ENCODE assay signal across 9 mouse cellular contexts in genomic region chr2:74658024-74658666, GRCm38 (mm10). TPM values are rescaled to one million over a fixed set of nuclear protein-coding genes. Genes with fewer than 3 reads are reported as not detected.
DNase-seq lines count a peak whose midpoint lies in the region; ATAC-seq and TF ChIP-seq lines count a peak whose summit lies in the region.
"Had no signal": no experiment of that assay in that cellular context is flagged by ENCODE, and none has a peak within 500 bp of the region (broad histone marks: within the 10 kb centered on the region; RNA-seq: fewer than 3 reads in every experiment).

No protein-coding gene starts in this region.

- peaks cover 71% of the 10 kb centered on the region for H3K27me3 ChIP-seq in kidney, postnatal 0 days (ENCODE audit: insufficient read depth, low read length)
- peaks cover 97% of the 10 kb centered on the region for H3K27me3 ChIP-seq in intestine, embryonic 14.5 days (replicated peaks; ENCODE audit: control insufficient read depth, insufficient read depth, low read length)

- TF ChIP-seq CTCF in kidney, postnatal 0 days (IDR thresholded peaks at IDR 0.05; ENCODE audit: low read depth) = no peak
- no peak for TF ChIP-seq CTCF in embryonic fibroblast, embryonic 13.5 days (IDR thresholded peaks at IDR 0.05; ENCODE audit: borderline replicate concordance, insufficient read depth, low read length)

- no peak for TF ChIP-seq POLR2A in embryonic fibroblast, embryonic 13.5 days (IDR thresholded peaks at IDR 0.05; ENCODE audit: low read depth, low read length)

- no peak for ATAC-seq in kidney, postnatal 0 days (replicated peaks; ENCODE audit: low FRiP score, low read depth)
- no peak for ATAC-seq in intestine, embryonic 14.5 days (replicated peaks; ENCODE audit: low FRiP score, low TSS enrichment, low read depth)

- WGBS in kidney, postnatal 0 days = 1% methylated on average over 15 of the region's 15 CpGs
- WGBS in intestine, embryonic 14.5 days = 2% methylated on average over 15 of the region's 15 CpGs

- H3K4me2 ChIP-seq in kidney, postnatal 0 days (ENCODE audit: low read length) = peak overlapping the region; percentile 31; the same call in 1 of the 2 replicates
- peak overlapping the region; percentile 18; the same call in 1 of the 2 replicates for H3K4me2 ChIP-seq in intestine, embryonic 14.5 days (ENCODE audit: low read length)

- peaks cover 4% of the 10 kb centered on the region; the same call in 1 of the 2 replicates for H3K4me1 ChIP-seq in kidney, postnatal 0 days (replicated peaks; ENCODE audit: insufficient read depth, low read length)
- no peaks in the 10 kb centered on the region; the same call in 1 of the 2 replicates for H3K4me1 ChIP-seq in embryonic fibroblast, embryonic 13.5 days (ENCODE audit: control insufficient read depth, insufficient read depth, low read length)
- peaks cover 9% of the 10 kb centered on the region for H3K4me1 ChIP-seq in intestine, embryonic 14.5 days (replicated peaks; ENCODE audit: control insufficient read depth, insufficient read depth, low read length)

- H3K27ac ChIP-seq in kidney, postnatal 0 days = no peak overlapping the region
- no peak overlapping the region for H3K27ac ChIP-seq in embryonic fibroblast, embryonic 13.5 days (ENCODE audit: insufficient read depth, low read length)
- H3K27ac ChIP-seq in intestine, embryonic 14.5 days (ENCODE audit: low read depth) = no peak overlapping the region

- H3K4me3 ChIP-seq in kidney, postnatal 0 days (replicated peaks; ENCODE audit: low read depth, low read length) = 0 out of 2 replicates have a peak overlapping the region, but pooled peaks have one; percentile 11
- peak overlapping the region; percentile 6; the same call in 1 of the 2 replicates for H3K4me3 ChIP-seq in embryonic fibroblast, embryonic 13.5 days (ENCODE audit: insufficient read depth, low read length)
- H3K4me3 ChIP-seq in intestine, embryonic 14.5 days (ENCODE audit: low read depth, low read length) = peak overlapping the region; percentile 11; the same call in 1 of the 2 replicates

- no peaks in the 10 kb centered on the region for H3K36me3 ChIP-seq in kidney, postnatal 0 days (ENCODE audit: insufficient read depth, low read length)
- no peaks in the 10 kb centered on the region for H3K36me3 ChIP-seq in intestine, embryonic 14.5 days (ENCODE audit: control insufficient read depth, insufficient read depth, low read length)

- H3K9me3 ChIP-seq in kidney, postnatal 0 days (replicated peaks; ENCODE audit: low read length) = no peaks in the 10 kb centered on the region
- H3K9me3 ChIP-seq in intestine, embryonic 14.5 days (ENCODE audit: control insufficient read depth, low read length) = no peaks in the 10 kb centered on the region

- no peak overlapping the region for H3K9ac ChIP-seq in kidney, postnatal 0 days (ENCODE audit: low read depth, low read length)
- 0 out of 2 replicates have a peak overlapping the region, but pooled peaks have one; percentile 13 for H3K9ac ChIP-seq in intestine, embryonic 14.5 days (ENCODE audit: low read length)

- peak; percentile 44 for DNase-seq in kidney, postnatal 0 days (ENCODE audit: low spot score)
- no peak for DNase-seq in kidney, postnatal 14 days
- no peak for DNase-seq in intestine, embryonic 14.5 days (ENCODE audit: low spot score)
- peak; percentile 72 for DNase-seq in neural tube, embryonic 10.5 days (ENCODE audit: extremely low spot score, low spot score)
- DNase-seq in spleen, postnatal 14 days (ENCODE audit: low spot score in 2 of 2) = no peak
- DNase-seq in layer of hippocampus, postnatal 14 days (ENCODE audit: low spot score in 2 of 2) = no peak

RNA-seq across cellular contexts. Expression of gene Evx2, which starts 1.2 kb away (rescaled TPM):
- polyA plus RNA-seq in kidney, postnatal 0 days (2015; fragmentation: Nextera tagmentation; extraction: Ambion mirVana) = 0.08 TPM in 1 of 2 replicates, not detected in the other
- 0.35 and 0.74 TPM in 2 replicates for polyA plus RNA-seq in embryonic fibroblast, embryonic 13.5 days (2011; ENCODE audit: insufficient read length, low read depth, missing spikeins)
- not detected in 2 replicates for polyA plus RNA-seq in intestine, embryonic 14.5 days (2014; fragmentation: Nextera tagmentation; extraction: Ambion mirVana)
- not detected for total RNA-seq in layer of hippocampus, postnatal 14 days (2021)
- polyA plus RNA-seq: large intestine, adult 2 months had no signal

RNA-seq across cellular contexts. Expression of gene Hoxd13, which starts 10.0 kb away (rescaled TPM):
- polyA plus RNA-seq in kidney, postnatal 0 days (2015; fragmentation: Nextera tagmentation; extraction: Ambion mirVana) = 0.10 TPM in 1 of 2 replicates, not detected in the other
- polyA plus RNA-seq in embryonic fibroblast, embryonic 13.5 days (2011; ENCODE audit: insufficient read length, low read depth, missing spikeins) = 17.0 and 20.1 TPM in 2 replicates
- not detected in 2 replicates for polyA plus RNA-seq in intestine, embryonic 14.5 days (2014; fragmentation: Nextera tagmentation; extraction: Ambion mirVana)
- total RNA-seq in layer of hippocampus, postnatal 14 days (2021) = not detected
- polyA plus RNA-seq: embryonic facial prominence, embryonic 11.5 days; large intestine, adult 2 months had no signal

RNA-seq across cellular contexts. Expression of gene Hoxd12, which starts 16.7 kb away (rescaled TPM):
- polyA plus RNA-seq in kidney, postnatal 0 days (2015; fragmentation: Nextera tagmentation; extraction: Ambion mirVana) = 2.6 and 2.8 TPM in 2 replicates
- polyA plus RNA-seq in embryonic fibroblast, embryonic 13.5 days (2011; ENCODE audit: insufficient read length, low read depth, missing spikeins) = 2.3 and 3.7 TPM in 2 replicates
- 0.24 and 0.34 TPM in 2 replicates for polyA plus RNA-seq in intestine, embryonic 14.5 days (2014; fragmentation: Nextera tagmentation; extraction: Ambion mirVana)
- total RNA-seq in layer of hippocampus, postnatal 14 days (2021) = not detected
- polyA plus RNA-seq: embryonic facial prominence, embryonic 11.5 days; large intestine, adult 2 months had no signal

RNA-seq across cellular contexts. Expression of gene Hoxd11, which starts 21.2 kb away (rescaled TPM):
- 19.7 and 23.8 TPM in 2 replicates for polyA plus RNA-seq in kidney, postnatal 0 days (2015; fragmentation: Nextera tagmentation; extraction: Ambion mirVana)
- 2.8 and 3.8 TPM in 2 replicates for polyA plus RNA-seq in embryonic fibroblast, embryonic 13.5 days (2011; ENCODE audit: insufficient read length, low read depth, missing spikeins)
- 3.6 and 4.2 TPM in 2 replicates for polyA plus RNA-seq in intestine, embryonic 14.5 days (2014; fragmentation: Nextera tagmentation; extraction: Ambion mirVana)
- total RNA-seq in layer of hippocampus, postnatal 14 days (2021) = not detected
- polyA plus RNA-seq: embryonic facial prominence, embryonic 11.5 days; large intestine, adult 2 months had no signal

RNA-seq across cellular contexts. Expression of gene Hoxd10, which starts 33.6 kb away (rescaled TPM):
- 44.6 and 45.5 TPM in 2 replicates for polyA plus RNA-seq in kidney, postnatal 0 days (2015; fragmentation: Nextera tagmentation; extraction: Ambion mirVana)
- 3.7 and 4.4 TPM in 2 replicates for polyA plus RNA-seq in embryonic fibroblast, embryonic 13.5 days (2011; ENCODE audit: insufficient read length, low read depth, missing spikeins)
- 7.8 and 13.7 TPM in 2 replicates for polyA plus RNA-seq in intestine, embryonic 14.5 days (2014; fragmentation: Nextera tagmentation; extraction: Ambion mirVana)
- total RNA-seq in layer of hippocampus, postnatal 14 days (2021) = not detected
- polyA plus RNA-seq: embryonic facial prominence, embryonic 11.5 days; large intestine, adult 2 months had no signal

Comparison
In these comparisons a context has a peak if more than half of its experiments do, and no peak if none do; other contexts are left out.
1. DNase-seq: peak in kidney, postnatal 0 days (single experiment) and neural tube, embryonic 10.5 days (single experiment); none in kidney, postnatal 14 days (single experiment), intestine, embryonic 14.5 days (single experiment), spleen, postnatal 14 days (0 of 2) and layer of hippocampus, postnatal 14 days (0 of 2).
2. RNA of gene Hoxd13, which starts 10.0 kb away (polyA plus RNA-seq): 17.0 to 20.1 TPM in embryonic fibroblast, embryonic 13.5 days; 0.10 TPM in kidney, postnatal 0 days and not detected in intestine, embryonic 14.5 days; every median in the first group is over 10 times any median in the second.
3. Peak in every context shown above with its lines, with median percentiles within 50 percentile points of each other: H3K4me3 ChIP-seq.